Mouse (Mus musculus): ENCODE measurements around the gene Gm20696.

GRCm38 (mm10) chr6:99337575-99337974 lies 329.0 kb downstream of the Gm20696 start:
- TF ChIP-seq CTCF (IDR thresholded peaks at IDR 0.05; ENCODE audit: control insufficient read depth, insufficient read depth, low read length) (no peak), POLR2A (IDR thresholded peaks at IDR 0.05; ENCODE audit: borderline replicate concordance, control insufficient read depth, low read depth, low read length) (no peak)
